Mouse (Mus musculus) forebrain, embryonic 13.5 days (tissue): ENCODE measurements around the gene Dync1i2. TPM values are rescaled to one million over a fixed set of nuclear protein-coding genes. Genes with fewer than 3 reads are reported as not detected.
A peak's percentile ranks its signal among the peaks of the same experiment; 100 is the strongest.

Experiments used
- ATAC-seq: fragments of 200-750 bp; cut with Nextera tagmentation; 2 replicates; pipeline ENCODE4 v1.8.0; 2017
- H3K27ac ChIP-seq: fragments of 300-500 bp; sonication (generic); 2 replicates; pipeline ENCODE4 v1.5.1; 2015; ENCODE audit warnings: inconsistent platforms, mild to moderate bottlenecking, moderate library complexity
- H3K27me3 ChIP-seq: fragments of 300-500 bp; sonication (generic); 2 replicates; pipeline ENCODE4 v1.6.1; 2015; ENCODE audit warnings: mild to moderate bottlenecking, inconsistent platforms
- H3K36me3 ChIP-seq: fragments of 300-500 bp; sonication (generic); 2 replicates; pipeline ENCODE4 v1.6.1; 2015; ENCODE audit warnings: mild to moderate bottlenecking, inconsistent platforms; ENCODE audit not compliant: poor library complexity, severe bottlenecking
- H3K4me1 ChIP-seq: fragments of 300-500 bp; sonication (generic); 2 replicates; pipeline ENCODE4 v1.6.1; 2015; ENCODE audit warnings: inconsistent platforms
- H3K4me2 ChIP-seq: fragments of 300-500 bp; sonication (generic); 2 replicates; pipeline ENCODE4 v1.6.1; 2015; ENCODE audit warnings: inconsistent platforms, mild to moderate bottlenecking, moderate library complexity
- H3K4me3 ChIP-seq: fragments of 300-500 bp; sonication (generic); 2 replicates; pipeline ENCODE4 v1.5.1; 2015; ENCODE audit warnings: mild to moderate bottlenecking, inconsistent platforms
- H3K9ac ChIP-seq: fragments of 300-500 bp; sonication (generic); 2 replicates; pipeline ENCODE4 v1.6.1; 2015; ENCODE audit warnings: mild to moderate bottlenecking, inconsistent platforms
- H3K9me3 ChIP-seq: fragments of 300-500 bp; sonication (generic); replicated peaks from 2 replicates; pipeline ENCODE4 v1.6.1; 2016; ENCODE audit warnings: inconsistent platforms
- WGBS: fragments of 180-500 bp; shearing (Covaris S2); methylation state at CpG from one replicate; pipeline ENCODE4 v1.1.7; 2015; 5-methylcytosine and 5-hydroxymethylcytosine counted together
- polyA plus RNA-seq: library from polyadenylated mRNA; unstranded; fragments of >200 nt; fragmentation: Nextera tagmentation; extraction: Ambion mirVana; gene quantifications from 2 replicates; pipeline ENCODE4 v1.2.1, GENCODE M21; 2015

Dync1i2 gene
- polyA plus RNA-seq, 1 experiment from 2014 or later: 182 TPM

DNA sequence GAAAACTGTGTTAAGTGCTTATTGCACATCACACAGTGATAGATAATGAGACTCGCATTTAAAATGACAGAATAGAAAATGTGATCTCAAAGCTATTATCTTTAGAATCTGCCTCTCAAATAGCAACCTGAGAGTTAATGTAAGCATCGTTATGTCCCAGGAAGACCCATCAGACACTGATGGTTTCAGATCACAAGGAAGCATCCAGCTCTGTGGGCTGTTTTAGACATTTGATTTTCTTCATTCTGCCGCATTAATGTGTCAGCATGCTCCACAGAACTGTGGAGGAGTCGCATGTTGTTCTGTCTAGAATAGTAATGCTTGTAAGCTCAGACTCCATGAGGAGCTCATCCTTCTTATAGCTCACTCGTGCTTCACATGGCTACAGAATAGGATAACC, 34.6 kb downstream of the Dync1i2 start:
- WGBS: 79% methylated on average over 5 of the region's 5 CpGs
- H3K27ac ChIP-seq: peak overlapping the region; percentile 69

DNA sequence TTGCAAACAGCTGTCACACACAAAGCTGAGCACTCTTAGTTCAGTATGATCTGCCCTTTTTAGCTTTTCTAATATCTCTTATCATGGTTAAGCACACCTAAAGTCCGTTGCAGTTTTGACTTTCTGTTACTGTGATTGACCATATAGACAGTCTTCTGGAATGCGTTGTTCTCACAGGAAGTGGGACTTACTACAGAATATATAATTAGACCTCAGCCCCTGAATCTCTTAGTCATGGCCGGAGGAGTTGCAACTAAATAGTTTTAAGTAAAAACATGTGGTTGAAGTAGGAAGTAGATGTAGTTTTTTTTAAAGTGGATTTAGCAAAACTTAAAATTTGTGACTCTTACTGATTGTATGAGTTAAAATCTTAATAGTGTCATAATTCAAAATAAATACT, 36.6 kb downstream of the Dync1i2 start:
- no peak overlapping the region for H3K4me2 ChIP-seq
- H3K36me3 ChIP-seq: peaks cover 51% of the 10 kb centered on the region
- no peak overlapping the region for H3K27ac ChIP-seq
- WGBS: 85% methylated on average over 3 of the region's 3 CpGs
- no peak overlapping the region for H3K4me3 ChIP-seq
- ATAC-seq: no peak
- H3K4me1 ChIP-seq: peaks cover 31% of the 10 kb centered on the region
- no peaks in the 10 kb centered on the region for H3K27me3 ChIP-seq
- no peaks in the 10 kb centered on the region for H3K9me3 ChIP-seq
- H3K9ac ChIP-seq: no peak overlapping the region

More for the DNA sequence above, 34.6 kb downstream of the Dync1i2 start:
- ATAC-seq: no peak
- H3K27me3 ChIP-seq: no peaks in the 10 kb centered on the region
- peaks cover 33% of the 10 kb centered on the region for H3K4me1 ChIP-seq
- peaks cover 35% of the 10 kb centered on the region for H3K36me3 ChIP-seq
- no peak overlapping the region for H3K4me2 ChIP-seq
- H3K9me3 ChIP-seq: no peaks in the 10 kb centered on the region
- H3K9ac ChIP-seq: no peak overlapping the region
- H3K4me3 ChIP-seq: no peak overlapping the region

DNA sequence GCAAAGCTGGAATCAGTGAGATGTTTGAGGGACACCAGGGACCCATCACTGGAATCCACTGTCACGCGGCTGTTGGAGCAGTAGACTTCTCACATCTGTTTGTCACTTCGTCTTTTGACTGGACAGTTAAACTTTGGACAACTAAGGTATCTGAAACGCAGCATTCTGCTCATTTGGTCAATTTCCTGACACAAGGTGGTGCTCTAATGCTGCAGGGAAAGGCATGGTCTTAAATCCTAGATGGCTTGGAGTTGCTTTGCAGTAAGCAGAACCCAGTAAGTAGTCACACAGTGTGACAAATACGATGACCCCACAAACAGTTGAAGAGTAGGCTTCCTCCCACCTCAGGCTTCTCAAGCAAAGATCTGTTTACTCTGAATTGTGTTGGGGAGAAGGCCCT, 39.3 kb downstream of the Dync1i2 start:
- Histone ChIP-seq H3K36me3 (peaks cover 71% of the 10 kb centered on the region), H3K4me3 (no peak overlapping the region), H3K9me3 (no peaks in the 10 kb centered on the region), H3K27ac (no peak overlapping the region), H3K4me1 (peaks cover 19% of the 10 kb centered on the region), H3K4me2 (no peak overlapping the region), H3K9ac (no peak overlapping the region), H3K27me3 (no peaks in the 10 kb centered on the region)
- ATAC-seq: no peak
- WGBS: 73% methylated on average over 5 of the region's 5 CpGs

DNA sequence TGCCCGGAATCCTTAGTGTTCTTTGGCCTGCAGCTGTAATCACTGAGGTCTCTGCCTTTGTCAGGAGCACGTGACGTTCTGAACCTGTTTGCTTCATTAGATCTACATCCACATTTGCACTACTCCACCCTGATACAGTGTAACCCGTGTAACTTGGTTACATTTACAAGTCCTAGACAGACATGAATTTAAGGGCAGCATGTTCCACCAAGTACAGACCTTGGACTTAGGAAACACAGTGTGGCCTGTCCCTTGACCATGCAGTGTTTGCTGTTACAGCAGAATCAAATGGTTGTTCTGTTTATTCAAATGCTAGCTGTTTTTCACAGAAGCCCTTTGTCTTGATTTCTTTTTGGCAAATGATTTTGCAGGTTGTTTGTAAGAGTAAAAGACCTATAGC, 43.3 kb downstream of the Dync1i2 start:
- no peak overlapping the region for H3K9ac ChIP-seq
- 79% methylated on average over 4 of the region's 4 CpGs for WGBS
- no peak overlapping the region for H3K4me2 ChIP-seq
- H3K4me3 ChIP-seq: no peak overlapping the region
- peaks cover 13% of the 10 kb centered on the region; the same call in 1 of the 2 replicates for H3K4me1 ChIP-seq
- peaks cover 87% of the 10 kb centered on the region for H3K36me3 ChIP-seq
- H3K27ac ChIP-seq: no peak overlapping the region
- H3K9me3 ChIP-seq: no peaks in the 10 kb centered on the region
- ATAC-seq: no peak
- H3K27me3 ChIP-seq: no peaks in the 10 kb centered on the region

DNA sequence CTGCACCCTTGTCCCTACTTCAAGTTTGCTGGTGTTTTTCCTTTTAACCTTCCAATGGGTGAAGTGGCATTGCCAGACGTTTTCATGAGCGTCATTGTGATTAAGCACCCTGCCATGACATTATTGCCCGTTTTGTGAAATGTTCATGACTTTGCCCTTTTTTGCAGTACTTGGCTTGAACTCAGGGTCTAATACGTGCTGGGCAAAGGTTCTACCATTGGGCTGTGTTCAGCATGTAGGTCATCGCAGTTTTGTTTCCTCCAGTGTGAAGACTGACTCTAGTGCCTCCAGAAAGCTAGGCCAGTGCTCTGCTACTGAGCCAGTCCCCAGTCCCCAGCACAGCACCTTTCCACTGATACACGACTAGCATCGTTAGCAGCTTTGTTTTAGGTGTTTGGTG, 45.1 kb downstream of the Dync1i2 start:
- Histone ChIP-seq H3K4me1 (peaks cover 13% of the 10 kb centered on the region; the same call in 1 of the 2 replicates), H3K4me2 (no peak overlapping the region), H3K36me3 (peaks cover 85% of the 10 kb centered on the region), H3K27me3 (no peaks in the 10 kb centered on the region), H3K27ac (no peak overlapping the region), H3K9ac (no peak overlapping the region), H3K4me3 (no peak overlapping the region), H3K9me3 (no peaks in the 10 kb centered on the region)
- WGBS: 86% methylated on average over 7 of the region's 7 CpGs
- no peak for ATAC-seq

DNA sequence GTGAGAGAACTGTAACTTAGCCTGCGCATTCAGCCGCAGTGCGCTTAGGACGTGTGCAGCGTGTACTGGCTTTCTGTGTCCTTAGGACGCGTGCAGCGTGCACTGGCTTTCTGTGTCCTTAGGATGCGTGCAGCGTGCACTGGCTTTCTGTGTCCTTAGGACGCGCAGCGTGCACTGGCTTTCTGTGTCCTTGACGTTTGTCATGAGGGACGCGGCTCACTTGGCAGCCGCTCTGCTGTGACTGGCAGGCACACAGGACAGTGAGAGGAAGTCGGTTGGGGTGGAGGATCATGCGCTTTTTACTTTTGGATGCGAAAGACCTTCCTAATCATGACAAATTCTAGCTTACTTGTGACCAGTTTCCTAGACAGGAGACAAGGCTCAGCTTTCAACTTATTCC, 53.1 kb downstream of the Dync1i2 start:
- WGBS: 93% methylated on average over 20 of the region's 20 CpGs
- ATAC-seq: no peak
- no peaks in the 10 kb centered on the region for H3K9me3 ChIP-seq
- no peak overlapping the region for H3K4me3 ChIP-seq
- H3K36me3 ChIP-seq: peaks cover 77% of the 10 kb centered on the region
- no peak overlapping the region for H3K9ac ChIP-seq
- H3K4me2 ChIP-seq: no peak overlapping the region
- no peaks in the 10 kb centered on the region for H3K4me1 ChIP-seq
- H3K27me3 ChIP-seq: no peaks in the 10 kb centered on the region
- no peak overlapping the region for H3K27ac ChIP-seq

DNA sequence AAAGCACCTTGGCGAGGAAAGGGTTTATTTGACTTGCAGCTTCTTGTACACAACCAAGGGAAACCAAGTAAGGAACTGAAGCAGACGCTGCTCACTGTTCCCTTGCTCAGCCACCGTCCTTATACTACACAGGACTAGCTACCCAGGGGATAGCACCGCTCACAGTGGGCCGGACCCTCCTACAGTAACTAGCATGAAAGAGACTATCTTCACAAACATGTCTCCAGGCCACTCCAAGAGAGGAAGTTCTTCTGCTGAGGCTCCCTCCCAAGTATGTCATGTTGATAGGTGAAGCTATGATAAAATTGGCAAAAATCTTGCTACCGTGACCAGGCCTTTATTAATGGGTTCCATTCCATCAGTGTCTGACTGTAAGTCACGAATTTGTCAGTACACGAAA, 57.2 kb downstream of the Dync1i2 start:
- H3K27me3 ChIP-seq: no peaks in the 10 kb centered on the region
- no peaks in the 10 kb centered on the region for H3K4me1 ChIP-seq
- WGBS: 95% methylated on average over 8 of the region's 8 CpGs
- no peak for ATAC-seq
- peaks cover 52% of the 10 kb centered on the region for H3K36me3 ChIP-seq
- H3K4me3 ChIP-seq: no peak overlapping the region
- no peaks in the 10 kb centered on the region for H3K9me3 ChIP-seq
- no peak overlapping the region for H3K4me2 ChIP-seq
- H3K9ac ChIP-seq: no peak overlapping the region
- H3K27ac ChIP-seq: no peak overlapping the region

DNA sequence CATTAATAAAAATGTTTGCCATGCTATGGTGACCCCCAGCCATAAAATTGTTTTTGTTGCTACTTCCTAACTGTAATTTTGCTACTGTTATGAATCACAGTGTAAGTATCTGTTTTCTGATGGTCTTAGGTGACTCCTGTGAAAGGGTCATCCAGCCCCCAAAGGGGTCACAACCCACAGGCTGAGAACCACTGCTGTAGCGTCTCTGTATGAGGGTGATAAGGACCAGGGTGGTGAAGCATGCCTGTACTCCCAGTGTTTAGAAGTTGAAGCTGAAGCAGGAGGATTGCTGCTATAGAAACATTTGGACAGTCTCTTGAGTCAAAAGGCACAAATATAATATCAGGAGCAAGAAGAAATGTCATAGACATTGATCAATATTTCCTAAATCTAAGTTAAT, 57.8 kb downstream of the Dync1i2 start:
- no peak overlapping the region for H3K4me2 ChIP-seq
- no peaks in the 10 kb centered on the region for H3K4me1 ChIP-seq
- no peak overlapping the region for H3K9ac ChIP-seq
- no peak overlapping the region for H3K27ac ChIP-seq
- no peaks in the 10 kb centered on the region for H3K9me3 ChIP-seq
- H3K36me3 ChIP-seq: peaks cover 50% of the 10 kb centered on the region
- H3K27me3 ChIP-seq: no peaks in the 10 kb centered on the region
- 81% methylated on average over 1 of the region's 1 CpGs for WGBS
- no peak overlapping the region for H3K4me3 ChIP-seq
- ATAC-seq: no peak

DNA sequence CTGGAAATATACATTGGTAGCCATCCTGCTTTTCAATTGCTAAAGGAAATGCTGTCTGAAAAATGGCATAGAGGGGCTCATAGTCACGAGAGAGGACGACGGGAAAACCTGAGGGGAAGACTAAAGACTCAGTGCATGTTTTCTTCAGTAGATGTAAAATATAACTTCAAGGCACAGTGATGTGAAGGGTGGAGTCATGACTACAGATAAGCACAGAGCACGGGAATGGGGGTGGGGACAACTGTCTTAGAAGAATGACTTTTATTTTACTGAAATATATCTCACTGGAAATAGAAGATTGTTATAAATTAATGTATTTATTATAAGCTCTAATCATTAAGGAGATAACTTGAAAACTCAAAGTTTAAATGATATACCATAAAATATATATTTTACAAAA, 58.6 kb downstream of the Dync1i2 start:
- H3K4me3 ChIP-seq: no peak overlapping the region
- ATAC-seq: no peak
- H3K27me3 ChIP-seq: no peaks in the 10 kb centered on the region
- no peaks in the 10 kb centered on the region for H3K9me3 ChIP-seq
- WGBS: 81% methylated on average over 4 of the region's 4 CpGs
- no peaks in the 10 kb centered on the region for H3K4me1 ChIP-seq
- H3K36me3 ChIP-seq: peaks cover 50% of the 10 kb centered on the region
- H3K4me2 ChIP-seq: no peak overlapping the region
- no peak overlapping the region for H3K27ac ChIP-seq
- H3K9ac ChIP-seq: no peak overlapping the region

DNA sequence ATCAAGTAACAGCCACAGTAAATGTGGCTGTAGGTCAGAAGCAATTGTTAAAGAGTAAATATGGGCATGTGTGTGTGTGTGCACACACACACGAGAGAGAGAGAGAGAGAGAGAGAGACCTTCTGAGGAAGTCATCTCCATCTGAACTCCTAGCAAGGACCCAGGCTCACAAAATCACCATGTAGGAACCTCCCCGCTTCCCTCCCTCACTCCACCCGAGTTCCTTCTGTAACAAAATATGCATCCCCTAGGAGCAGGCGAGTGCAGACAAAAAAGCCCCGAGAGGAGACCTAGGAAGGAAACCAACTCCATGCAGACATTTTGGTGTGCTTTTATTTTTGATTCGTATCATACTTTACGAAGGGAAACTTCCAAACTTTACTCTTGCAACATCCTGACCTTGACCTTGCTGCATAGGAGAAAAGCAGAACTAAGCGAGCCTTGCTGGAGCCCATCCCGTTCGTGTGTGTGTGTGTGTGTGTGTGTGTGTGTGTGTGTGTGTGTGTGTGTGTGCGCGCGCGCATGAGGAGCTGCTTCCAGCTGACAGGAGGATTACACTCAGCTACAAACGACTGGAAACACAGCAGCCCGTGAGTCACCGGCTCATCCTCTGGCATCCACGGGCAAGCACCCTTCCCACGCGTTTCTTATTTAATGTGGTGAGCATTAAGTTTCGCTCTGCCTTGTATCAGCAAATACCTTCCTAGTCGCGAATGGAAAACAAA, 62.6 kb downstream of the Dync1i2 start:
- no peak overlapping the region for H3K27ac ChIP-seq
- no peak for ATAC-seq
- H3K36me3 ChIP-seq: peaks cover 38% of the 10 kb centered on the region
- H3K27me3 ChIP-seq: no peaks in the 10 kb centered on the region
- 80% methylated on average over 23 of the region's 23 CpGs for WGBS
- H3K4me3 ChIP-seq: no peak overlapping the region
- peaks cover 7% of the 10 kb centered on the region for H3K4me1 ChIP-seq
- no peaks in the 10 kb centered on the region for H3K9me3 ChIP-seq
- H3K9ac ChIP-seq: no peak overlapping the region
- no peak overlapping the region for H3K4me2 ChIP-seq

DNA sequence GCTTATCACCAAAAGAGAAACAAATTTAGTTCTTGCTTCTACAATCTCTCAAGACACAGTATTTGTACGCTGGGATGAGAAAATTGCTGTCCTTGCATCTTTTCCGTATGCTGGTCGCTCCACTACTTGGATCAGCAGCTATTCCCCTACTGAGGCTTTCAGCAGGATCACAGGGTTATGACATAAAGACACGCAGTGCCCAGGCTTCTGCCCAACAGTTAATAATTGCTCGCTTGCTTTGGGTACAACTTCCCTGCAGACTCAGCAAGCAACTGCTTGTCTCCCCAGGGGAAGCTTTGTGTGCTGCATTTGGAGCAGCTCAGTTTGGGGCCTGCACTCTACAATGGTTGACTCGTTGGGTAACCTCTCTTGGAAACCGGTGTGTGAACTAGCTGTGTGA, 64.2 kb downstream of the Dync1i2 start:
- Histone ChIP-seq H3K4me3 (no peak overlapping the region), H3K4me2 (no peak overlapping the region), H3K36me3 (peaks cover 38% of the 10 kb centered on the region), H3K27ac (no peak overlapping the region), H3K27me3 (no peaks in the 10 kb centered on the region), H3K4me1 (peaks cover 14% of the 10 kb centered on the region), H3K9ac (no peak overlapping the region), H3K9me3 (no peaks in the 10 kb centered on the region)
- 84% methylated on average over 7 of the region's 7 CpGs for WGBS
- no peak for ATAC-seq

DNA sequence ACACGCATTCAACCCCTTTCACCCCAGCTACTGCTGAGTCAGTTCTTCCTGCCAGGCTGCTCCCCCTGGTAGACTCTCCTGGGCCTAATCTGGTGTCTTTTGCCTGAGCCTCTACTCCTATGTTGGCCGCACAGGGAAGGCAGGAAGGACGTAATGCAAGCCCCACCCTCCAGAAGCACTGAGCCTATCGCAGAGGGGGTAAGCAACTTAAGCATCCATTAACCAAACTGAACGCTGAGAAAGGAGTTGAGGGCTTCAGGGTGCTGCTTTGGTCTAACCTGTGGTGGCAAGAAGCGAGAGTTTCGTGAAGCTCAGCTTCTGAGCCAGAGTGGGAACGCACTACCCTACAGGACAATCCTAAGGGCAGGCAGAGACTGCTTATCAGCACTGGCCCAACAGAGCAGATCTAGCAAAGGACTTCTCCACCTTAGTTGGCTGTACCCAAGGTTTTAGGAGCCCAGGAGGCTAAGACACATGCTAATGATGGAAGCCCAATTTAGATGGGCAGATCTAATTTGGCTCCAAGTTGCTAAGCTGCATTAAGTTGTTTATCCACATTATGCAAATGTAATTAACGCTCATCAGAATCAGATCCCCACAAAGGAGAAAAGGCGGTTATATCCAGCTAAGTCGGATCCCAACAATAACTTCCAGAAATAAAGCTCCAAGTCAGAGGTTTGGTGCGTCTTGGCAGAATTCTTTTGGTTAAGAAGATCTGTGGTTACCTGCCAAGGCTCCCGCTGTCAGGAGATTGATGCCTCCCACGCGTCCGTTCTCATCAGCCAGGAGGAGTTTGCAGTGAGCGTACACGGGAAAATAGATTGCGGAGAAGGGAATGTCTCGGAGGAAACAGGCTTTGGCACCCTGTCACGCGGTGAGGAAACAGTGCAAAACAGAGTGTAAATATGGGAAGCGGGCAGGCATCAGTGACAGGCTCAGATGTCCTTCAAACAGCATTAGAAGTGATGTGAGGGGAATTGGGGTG, 67.6 kb downstream of the Dync1i2 start:
- Histone ChIP-seq H3K27ac (no peak overlapping the region), H3K9me3 (no peaks in the 10 kb centered on the region), H3K9ac (no peak overlapping the region), H3K4me3 (no peak overlapping the region), H3K4me1 (peaks cover 14% of the 10 kb centered on the region), H3K27me3 (no peaks in the 10 kb centered on the region), H3K4me2 (peak overlapping the region; percentile 24), H3K36me3 (peaks cover 44% of the 10 kb centered on the region)
- ATAC-seq: peak; percentile 74
- WGBS: 54% methylated on average over 23 of the region's 23 CpGs
